Mouse (Mus musculus) neural tube, embryonic 10.5 days (tissue): ENCODE measurements around the gene Irak4.

ENCODE experiments used
- DNase-seq: peaks from one replicate; pipeline ENCODE4 v3.0.0-alpha.2; 2017; ENCODE audit warnings: low spot score; ENCODE audit errors: extremely low spot score

Gene Irak4

GRCm38 (mm10) chr15:94620909-94621308 lies 77.5 kb downstream of the Irak4 start:
- no peak for DNase-seq

- no peak for DNase-seq
Measured at GRCm38 (mm10) chr15:94628463-94628829, 85.0 kb downstream of the Irak4 start.

DNA sequence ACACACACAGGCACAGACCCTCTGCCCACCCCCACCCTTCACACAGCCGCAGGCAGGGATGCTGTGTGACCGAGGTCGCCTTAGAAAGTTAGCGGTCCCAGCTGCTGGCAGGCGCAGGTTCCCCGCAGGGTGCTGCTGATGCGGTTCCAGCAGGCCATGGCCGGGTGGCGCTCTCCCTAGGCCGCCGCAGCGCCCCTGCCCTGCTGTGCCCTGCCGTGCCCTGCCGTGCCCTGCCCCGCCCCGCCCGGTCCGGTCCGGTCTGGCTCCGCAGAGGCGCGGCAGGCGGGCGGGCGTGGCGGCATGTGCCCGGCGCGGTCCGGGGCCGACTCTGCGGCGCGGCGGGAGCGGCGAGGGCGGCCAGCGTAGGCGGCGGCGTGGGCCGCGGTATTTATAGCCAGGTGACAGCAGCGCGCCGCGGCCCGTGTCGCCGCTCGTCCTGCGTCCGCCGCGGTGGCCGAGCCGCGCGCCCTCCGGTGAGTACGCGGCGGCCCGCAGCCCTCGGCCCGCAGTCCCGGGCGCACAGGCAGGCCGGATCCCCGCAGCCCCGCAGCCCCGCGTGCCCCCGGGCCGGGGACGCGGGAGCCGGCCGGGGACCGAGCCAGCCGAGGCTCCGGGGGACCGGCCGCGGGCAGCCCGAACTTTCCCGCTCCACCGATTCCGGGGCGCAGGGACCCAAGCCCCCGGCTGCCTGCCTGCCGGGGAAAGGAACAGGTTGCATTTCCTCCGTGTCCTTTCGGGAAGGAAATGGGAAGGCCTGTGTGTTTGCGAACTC lies 85.6 kb downstream of the Irak4 start, which contains the start of gene Tmem117:
Gene Tmem117 (plus strand): TSS at position 403 of the 772 bp plus-strand sequence.
- peak; percentile 62 for DNase-seq

DNA sequence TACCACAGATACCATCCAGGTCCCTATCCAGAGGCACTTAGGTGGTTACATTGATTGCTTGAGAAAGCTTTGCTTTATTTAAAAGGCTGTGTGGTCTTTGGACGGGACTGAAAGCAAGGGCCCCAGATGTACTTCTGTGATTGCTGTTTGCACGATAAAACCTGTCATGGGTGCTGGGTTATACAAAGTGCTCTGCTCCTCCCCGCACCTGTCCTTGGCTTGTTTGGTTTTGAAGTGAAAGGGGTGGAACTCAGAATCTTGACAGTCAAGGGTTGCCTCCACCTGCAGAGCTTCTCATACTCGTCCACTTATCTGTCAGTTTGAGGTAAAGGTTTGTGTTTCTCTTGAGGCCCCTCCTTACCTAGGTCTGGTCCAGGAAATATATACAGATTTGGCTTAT lies 87.1 kb downstream of the Irak4 start:
- DNase-seq = no peak
